Mouse (Mus musculus) heart, adult 11 months (tissue): ENCODE measurements at regions not wholly inside any gene's neighbourhood (a gene's known extent, or its start where the extent isn't known, plus 50 kb on each side); places are given as distances from the start of the nearest gene placed in this dataset.

Experiments
- DNase-seq: peaks from one replicate; pipeline ENCODE4 v3.0.0; 2022

DNA sequence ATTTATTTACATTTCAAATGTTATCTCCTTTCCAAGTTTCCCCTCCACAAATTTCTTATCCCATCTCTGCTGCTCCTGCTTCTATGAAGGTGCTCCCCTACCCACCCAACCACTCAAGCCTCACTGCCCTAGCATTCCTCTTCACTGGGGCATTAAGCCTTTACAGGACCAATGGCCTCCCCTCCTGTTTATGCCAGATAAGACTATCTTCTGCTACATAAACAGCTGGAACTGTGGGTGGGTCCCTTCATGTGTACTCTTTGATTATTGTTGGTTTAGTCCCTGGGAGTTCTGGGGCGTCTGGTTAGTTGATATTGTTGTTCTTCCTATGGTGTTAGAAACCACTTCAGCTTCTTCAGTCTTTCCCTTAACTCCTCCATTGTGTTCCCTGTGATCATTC is 1164.1 kb upstream of the Got2 start:
- DNase-seq: no peak

DNA sequence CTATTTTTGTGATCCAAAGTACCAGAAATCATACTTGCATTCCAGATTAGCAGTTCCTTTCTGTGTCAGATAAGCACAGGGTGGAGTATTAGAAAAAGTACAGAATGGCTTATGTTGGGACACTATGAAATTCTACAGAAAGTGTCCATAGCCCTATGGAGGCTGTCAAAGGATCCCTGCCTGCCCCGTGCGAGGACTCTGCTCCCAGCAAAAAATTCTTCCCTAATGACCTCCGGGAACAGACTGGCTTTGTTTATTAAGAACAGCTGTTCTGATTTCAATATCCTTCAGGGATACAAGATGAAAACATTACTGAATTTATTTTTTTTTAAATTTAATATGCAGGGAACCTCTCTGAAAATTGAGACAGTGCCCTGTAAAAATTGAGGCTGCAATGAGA is 1151.4 kb upstream of the Got2 start:
- DNase-seq: no peak

- DNase-seq: no peak
Measured at GRCm38 (mm10) chr8:97038854-97039253, 1150.5 kb upstream of the Got2 start.

- DNase-seq: no peak
Measured at GRCm38 (mm10) chr8:97032188-97032587, 1143.8 kb upstream of the Got2 start.

DNA sequence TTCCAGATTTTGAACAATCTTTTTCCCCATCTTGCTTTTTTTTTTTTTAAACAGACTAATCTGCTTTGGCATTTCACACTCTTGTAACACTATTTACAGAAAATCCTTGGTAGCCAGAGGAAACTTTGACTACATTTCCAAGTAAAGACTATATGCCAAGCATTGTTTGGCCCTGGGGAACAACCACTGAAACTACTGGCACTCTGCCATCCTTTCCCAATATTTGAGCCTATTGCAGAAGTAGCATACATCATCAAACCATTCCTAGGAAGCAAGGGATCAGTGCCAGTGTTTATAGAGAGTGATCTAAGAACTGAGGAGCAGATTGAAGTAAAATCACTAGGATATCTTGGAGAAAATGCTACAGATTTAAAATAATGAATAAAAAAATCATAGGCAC is 1127.2 kb upstream of the Got2 start:
- DNase-seq: no peak

DNA sequence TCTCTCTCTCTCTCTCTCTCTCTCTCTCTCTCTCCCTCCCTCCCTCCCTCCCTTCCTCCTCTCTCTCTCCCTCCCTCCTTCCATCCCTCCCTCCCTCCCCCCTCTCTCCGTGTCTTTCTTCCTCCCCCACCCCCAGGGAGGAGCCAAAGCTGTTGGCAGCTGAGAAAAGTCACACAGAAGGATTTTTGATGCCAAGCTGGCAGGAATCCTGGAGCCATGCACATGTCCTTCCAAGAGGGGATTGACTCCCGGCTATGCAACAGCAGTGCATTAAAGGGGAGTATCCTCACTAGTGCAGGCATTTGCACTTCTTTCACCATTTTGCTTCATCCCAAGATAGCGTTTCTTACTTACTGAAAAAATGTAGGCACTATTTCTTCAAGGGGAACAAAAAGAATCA is 1115.8 kb upstream of the Got2 start:
- DNase-seq: peak; percentile 90

DNA sequence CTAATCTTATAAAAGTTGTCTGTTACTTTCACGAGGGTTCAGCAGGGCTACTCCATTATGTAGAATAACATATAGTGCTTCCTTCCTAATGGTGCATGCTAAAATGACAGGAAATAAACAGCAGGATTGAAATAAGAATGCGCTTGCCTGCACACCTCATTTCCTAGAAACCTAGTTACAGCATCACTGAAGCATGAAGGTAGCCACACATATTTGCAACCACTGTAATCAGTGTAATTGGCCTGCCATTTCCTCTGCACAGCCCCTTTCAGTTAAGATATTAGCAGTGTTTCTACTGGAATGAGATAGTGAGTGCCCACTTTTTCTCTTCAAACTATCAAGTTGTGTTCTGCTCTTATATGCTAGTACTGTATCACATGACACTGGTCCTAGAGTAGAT is 1094.8 kb upstream of the Got2 start:
- DNase-seq: no peak
